Mouse (Mus musculus): Measurements from ENCODE around the gene Ranbp10.

GRCm38 (mm10) chr8:105789626-105790025, 37.5 kb downstream of the Ranbp10 start:
- TF ChIP-seq POLR2AphosphoS2 (IDR thresholded peaks at IDR 0.05; ENCODE audit: insufficient read length, low read depth), result no peak
- TF ChIP-seq POLR2A (IDR thresholded peaks at IDR 0.05; ENCODE audit: insufficient read length, low read depth), result no peak
- no peak for TF ChIP-seq USF1 (IDR thresholded peaks at IDR 0.05; ENCODE audit: low read depth)
- no peak for TF ChIP-seq E2F4 (IDR thresholded peaks at IDR 0.05; ENCODE audit: insufficient read depth)
- TF ChIP-seq CEBPB (IDR thresholded peaks at IDR 0.05; ENCODE audit: insufficient read depth, poor library complexity, severe bottlenecking), result no peak
- no peak for TF ChIP-seq REST (IDR thresholded peaks at IDR 0.05; ENCODE audit: insufficient read depth, insufficient read length)
- no peak for TF ChIP-seq MAX (IDR thresholded peaks at IDR 0.05; ENCODE audit: low read depth)
- TF ChIP-seq SRF (IDR thresholded peaks at IDR 0.05; ENCODE audit: control insufficient read depth, insufficient read length, low read depth), result no peak
- no peak for TF ChIP-seq TCF12 (IDR thresholded peaks at IDR 0.05; ENCODE audit: insufficient read depth, poor library complexity, severe bottlenecking)

All from myocyte (in vitro differentiated cells).